Mouse (Mus musculus): ENCODE measurements at regions not wholly inside any gene's neighbourhood (a gene's known extent, or its start where the extent isn't known, plus 50 kb on each side); places are given as distances from the start of the nearest gene placed in this dataset.

DNA sequence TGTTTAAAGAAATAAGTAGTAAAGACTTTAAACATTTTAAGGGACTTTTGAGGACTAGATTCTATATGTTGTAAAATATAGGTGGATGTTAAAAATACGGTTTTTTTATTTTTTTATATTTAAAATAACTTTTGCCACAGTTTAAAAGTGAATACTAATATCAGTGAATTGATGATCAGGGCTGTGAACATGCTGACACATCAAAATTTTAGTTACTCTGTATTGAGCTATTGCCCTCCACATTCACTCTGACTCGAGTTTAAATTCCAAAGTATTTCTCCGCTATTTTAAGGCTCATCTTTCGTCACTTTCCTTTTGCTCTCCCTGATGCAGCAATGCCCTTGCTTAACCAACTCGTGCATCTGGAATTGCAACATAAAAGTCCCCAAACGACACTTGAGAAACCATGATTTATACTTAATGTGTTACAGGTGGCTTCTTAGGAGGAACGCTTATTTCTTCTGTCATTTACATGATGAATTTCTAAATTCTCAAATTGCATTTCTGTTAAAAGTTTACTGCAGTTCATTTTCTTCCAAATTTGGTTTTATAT is 58.7 kb upstream of the 4930522H14Rik start:
- TF ChIP-seq CTCF (conservative IDR thresholded peaks at IDR 0.05; ENCODE audit: insufficient read depth, insufficient read length, low read depth, low read length) (no peak), POLR2A (IDR thresholded peaks at IDR 0.05; ENCODE audit: low read depth, low read length) (no peak)
